Mouse (Mus musculus) erythroblast, adult 5-6 weeks (primary cell): ENCODE results near the gene Saxo1. TPM values are rescaled to one million over a fixed set of nuclear protein-coding genes. Genes with fewer than 3 reads are reported as not detected.

ENCODE experiments used
- ATAC-seq: replicated peaks from 2 replicates; pipeline ENCODE4 v1.8.0; 2016; ENCODE audit warnings: moderate number of reproducible peaks, mild to moderate bottlenecking, moderate TSS enrichment, inconsistent platforms; ENCODE audit not compliant: poor library complexity, low FRiP score, severe bottlenecking
- total RNA-seq, 2 experiments: library from RNA; stranded (forward) in 1 of 2; stranded (reverse) in 1 of 2; fragments of 150-400 nt in 1 of 2; fragments of 200-764, 138-1000 nt in 1 of 2; gene quantifications; 2 replicates each; pipeline versions ENCODE4 v1.2.3 to v1.2.4; 2015 to 2017; ENCODE audit warnings: low replicate concordance in 2 of 2

Saxo1 gene
- total RNA-seq (2015; ENCODE audit: low replicate concordance): not detected in 2 replicates
- total RNA-seq (2017; ENCODE audit: low replicate concordance): not detected in 2 replicates

DNA sequence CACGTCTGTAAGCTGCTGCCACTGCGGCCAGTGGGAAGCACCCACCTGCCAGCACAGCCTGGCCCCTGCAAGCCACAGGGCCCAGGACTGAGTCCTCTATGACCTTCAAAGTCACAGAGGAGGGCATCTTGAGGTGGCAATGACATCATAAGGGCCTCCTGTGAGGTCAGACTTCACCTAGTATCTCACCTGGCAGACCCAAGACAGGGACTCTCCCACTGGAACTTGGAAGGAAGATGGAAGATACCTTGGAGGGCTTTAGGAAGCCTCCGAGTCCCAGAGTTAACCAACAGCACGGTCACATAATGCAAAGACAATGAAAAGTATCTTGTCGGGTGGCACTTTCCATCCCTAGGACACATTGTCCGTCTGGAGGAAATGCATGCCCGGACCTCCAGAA is at the start of gene Saxo1:
Saxo1 (minus strand) TSS at position 101 of the 400 bp plus-strand sequence.
- no peak for ATAC-seq

DNA sequence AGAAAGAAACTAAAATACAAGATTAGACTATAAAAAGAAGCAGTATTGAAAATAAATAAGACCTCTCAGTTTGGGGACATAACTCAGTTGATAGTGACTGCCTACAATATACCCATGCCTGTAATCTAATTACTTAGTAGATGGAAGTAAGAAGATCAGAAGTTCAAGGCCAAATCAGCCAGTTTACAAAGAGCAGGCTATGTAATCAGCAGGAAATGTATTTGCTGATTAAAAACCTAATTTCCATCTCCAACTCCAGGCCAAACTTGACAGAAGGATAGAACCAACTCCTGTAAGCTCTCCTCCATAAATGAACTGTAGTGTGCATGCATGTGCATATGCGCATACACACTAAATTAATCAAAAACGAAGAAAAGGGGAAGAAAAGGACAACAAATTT is 33.2 kb upstream of the Saxo1 start:
- no peak for ATAC-seq

DNA sequence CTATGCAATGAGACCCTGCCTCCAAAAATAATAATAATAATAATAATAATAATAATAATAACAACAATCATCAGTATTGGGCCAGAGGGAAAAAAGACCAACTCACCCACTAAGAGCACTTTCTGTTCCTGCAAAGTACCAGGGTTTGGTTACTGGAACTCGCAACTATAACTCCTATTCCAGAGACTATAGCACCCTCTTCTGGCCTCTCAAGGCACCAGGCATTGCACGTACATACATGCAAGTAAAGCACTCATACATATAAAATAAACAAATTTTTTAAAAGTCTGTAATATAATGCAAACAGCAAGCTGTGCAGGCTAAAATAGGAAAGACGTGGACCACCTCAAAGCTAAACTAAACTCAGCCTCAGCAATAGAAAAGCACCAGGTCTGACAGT is 30.1 kb upstream of the Saxo1 start:
- no peak for ATAC-seq

DNA sequence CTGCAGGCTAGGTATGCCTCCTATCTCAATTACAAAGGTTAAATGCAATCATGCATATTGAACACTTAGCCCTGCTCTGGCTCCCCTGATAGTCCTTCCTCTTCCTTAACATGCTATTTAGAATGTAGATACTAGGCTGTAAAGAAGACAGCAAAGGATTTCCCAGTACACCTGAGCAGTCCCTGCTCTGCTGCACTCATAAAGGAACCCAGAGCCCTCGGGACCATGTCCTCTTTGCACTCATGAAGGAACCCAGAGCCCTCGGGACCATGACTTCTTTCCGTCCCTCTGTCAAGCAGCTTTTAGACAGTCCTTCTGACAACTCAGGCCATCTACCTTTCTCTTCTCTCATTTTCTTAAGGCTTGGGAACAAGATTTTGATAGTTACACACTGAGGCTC is 22.5 kb upstream of the Saxo1 start:
- ATAC-seq: no peak

DNA sequence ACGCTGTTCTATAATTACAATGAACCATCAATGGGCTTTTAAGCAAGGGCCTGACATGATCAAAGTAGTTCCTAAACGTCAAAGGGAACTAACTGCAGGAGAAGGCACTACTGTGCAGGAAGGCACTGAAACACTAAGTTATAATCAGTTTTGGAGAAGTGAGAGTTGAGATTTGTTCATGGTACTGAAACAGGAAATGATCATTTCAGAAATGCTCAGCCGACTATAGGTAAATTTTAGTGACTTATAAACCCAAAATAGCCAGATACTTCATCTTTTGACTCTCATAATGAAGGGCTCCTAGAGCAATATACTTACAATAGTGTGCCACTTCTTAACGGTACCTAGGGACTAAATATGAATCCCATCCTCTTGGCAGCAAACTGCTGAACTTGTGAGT is 21.9 kb upstream of the Saxo1 start:
- no peak for ATAC-seq

DNA sequence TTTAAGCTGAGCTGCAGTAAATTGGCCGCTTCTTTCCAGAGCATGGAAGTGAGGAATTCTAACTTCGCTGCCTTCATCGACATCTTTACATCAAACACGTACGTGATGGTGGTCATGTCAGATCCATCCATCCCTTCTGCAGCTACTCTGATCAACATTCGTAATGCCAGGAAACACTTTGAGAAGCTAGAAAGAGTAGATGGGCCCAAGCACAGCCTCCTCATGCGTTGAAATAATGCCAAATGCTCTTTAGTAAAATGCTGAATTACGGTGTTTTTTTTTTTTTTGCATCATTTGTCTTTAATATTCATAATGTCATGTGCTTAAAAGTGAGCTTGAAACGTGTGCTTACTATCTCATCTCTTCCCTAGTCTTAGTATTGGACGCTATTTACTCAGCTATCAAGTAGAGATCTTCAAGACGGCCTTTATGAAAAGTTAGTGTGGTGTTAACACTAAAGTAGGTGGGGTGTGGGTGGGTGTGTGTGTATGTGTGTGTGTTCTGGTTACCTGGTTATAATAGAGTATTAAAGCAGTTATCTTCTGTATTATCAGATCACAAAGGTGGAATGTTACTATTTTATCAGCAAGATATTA is 18.6 kb upstream of the Saxo1 start:
- ATAC-seq: no peak

DNA sequence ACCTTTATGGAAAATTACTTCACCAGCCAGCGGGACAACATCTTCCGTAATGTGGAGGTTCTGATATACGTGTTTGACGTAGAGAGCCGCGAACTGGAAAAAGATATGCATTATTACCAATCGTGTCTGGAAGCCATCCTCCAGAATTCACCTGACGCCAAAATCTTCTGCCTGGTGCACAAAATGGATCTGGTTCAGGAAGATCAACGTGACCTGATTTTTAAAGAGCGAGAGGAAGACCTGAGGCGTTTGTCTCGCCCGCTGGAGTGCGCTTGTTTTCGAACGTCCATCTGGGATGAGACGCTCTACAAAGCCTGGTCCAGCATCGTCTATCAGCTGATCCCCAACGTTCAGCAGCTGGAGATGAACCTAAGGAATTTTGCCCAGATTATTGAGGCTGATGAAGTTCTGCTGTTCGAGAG is 18.0 kb upstream of the Saxo1 start:
- ATAC-seq: no peak

DNA sequence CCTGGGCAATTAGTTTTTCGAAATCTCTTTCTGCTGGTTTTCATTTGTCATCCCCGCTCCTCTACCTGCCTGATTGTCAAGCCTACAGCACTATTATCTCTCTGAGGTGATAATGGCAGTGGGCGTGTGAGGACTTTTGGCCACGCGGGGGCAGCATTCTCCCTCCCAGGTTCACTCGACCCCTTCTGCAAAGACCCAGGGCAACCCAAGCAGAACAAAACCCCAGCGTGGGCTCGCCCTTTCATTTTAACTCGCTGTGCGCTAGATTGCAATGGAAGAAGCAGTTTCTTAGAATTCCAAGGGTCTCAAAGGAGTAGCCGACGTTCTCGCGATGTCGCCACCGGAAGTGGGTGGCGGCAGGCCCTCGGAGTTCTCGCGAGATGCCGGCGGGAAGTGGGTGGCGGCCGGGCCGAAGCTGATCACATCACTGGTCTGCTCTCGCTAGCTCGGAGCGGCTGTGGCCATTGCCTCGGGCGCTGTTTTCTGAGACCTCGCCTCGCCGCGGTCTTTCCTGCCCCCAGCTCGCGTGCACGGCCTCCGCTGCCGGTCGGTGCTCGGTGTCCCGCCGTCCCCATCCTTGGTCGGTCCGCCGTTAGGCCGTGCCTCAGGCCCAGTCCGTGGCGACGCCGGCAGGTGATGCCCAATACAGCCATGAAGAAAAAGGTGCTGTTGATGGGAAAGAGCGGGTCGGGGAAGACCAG is 17.3 kb upstream of the Saxo1 start, which contains the start of gene Rraga:
Rraga (plus strand) TSS at position 386 of the 701 bp plus-strand sequence.
- peak; percentile 98 for ATAC-seq

DNA sequence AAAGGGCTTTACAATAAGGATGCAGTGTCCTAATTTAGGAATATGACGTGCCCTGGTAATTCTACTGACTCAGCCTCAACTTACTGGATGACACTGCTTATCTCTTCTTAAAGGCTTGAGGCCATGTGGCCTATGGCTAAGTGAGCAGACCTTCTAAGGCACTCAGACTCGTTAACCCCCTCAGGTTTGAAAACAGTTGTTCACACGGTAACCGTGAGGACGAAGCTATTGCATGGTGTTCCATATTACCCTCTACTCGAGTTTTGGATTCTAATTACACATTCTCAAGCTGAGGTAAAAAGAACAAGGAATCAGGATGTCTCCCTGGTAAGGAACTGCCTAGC is 16.8 kb upstream of the Saxo1 start:
- peak; percentile 26 for ATAC-seq

DNA sequence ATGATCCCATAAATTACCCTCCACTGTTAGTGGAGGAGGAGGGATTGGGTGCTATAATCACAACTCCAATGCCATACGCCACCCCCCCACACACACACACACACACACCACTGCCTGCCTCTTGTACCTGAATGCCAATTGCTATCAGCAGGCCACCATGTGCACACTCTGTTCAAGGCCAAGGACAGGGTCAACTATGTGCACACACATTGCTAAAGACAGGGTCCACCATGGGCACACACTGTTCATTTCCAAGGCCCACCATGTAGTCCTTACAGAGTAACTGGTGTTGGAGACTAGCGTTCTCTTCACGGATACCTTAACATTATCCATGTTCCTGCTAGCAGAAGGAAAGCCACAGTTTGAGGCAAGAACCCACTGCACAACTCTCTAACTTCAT is 2.9 kb upstream of the Saxo1 start:
- ATAC-seq: no peak

DNA sequence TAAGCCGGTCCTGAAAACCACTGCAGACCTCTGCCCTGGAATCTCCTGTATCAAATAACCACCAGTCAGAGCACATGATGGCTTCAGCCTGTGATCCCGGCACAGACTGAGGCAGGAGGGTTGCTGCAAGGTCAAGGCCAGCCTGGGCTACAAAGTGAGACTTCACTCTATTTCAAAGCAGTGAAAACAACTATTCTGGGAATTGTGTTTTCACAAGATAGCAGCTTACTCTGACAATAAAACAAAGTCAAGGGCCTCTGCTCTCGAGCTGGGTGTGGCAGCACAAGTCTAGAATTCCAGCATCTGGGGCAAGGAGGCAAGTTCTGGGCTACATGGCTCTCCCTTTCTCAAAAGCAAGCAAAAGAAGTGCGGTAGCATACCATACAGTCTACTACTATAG is 878 bp upstream of the Saxo1 start:
- no peak for ATAC-seq

DNA sequence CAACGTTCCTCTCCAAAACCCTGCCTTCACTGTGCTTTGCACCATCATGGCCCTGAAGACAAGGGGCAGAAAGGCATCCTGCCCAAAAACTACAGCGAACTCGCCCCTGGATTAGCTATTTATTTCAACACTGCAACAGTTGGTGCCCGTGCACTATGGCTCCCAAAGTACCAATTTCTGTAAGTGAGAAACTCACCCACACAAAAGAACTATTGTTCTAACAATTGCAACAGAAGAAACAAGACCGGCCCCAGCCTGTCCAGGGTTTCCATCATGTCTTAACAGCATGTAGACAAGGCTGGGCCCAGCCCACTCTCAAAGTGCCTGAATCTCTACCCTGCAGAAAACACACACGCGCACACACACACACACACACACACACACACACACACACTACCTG is 757 bp downstream of the Saxo1 start:
- ATAC-seq: no peak

DNA sequence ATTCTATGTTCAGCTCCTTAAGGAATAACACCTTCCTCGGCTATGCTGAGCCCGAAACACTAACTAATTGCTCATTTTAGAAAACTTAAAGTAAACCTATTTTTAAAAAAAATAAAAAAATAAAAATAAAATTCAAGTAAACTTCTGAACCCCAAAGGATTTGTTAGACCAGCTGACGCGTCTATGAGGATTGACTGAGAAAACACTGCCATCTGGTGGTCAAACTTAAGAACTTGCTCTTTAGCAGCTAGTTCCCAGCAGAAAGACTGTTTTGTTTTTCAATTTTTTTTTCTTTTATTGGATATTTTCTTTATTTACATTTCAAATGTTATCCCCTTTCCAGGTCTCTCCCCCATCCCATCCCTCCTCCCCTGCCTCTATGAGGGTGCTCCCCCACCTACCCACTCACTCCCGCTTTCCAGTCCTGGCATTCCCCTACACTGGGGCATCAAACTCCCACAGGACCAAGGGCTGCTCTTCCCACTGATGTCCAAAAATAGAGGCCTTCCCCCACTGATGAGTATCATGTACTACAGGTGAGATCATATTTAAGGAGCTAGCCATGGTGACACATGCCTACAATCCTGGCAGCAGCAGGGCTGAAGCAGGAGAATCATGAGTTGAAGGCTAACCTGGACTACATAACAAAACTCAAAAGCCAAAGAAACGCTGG is 3.0 kb downstream of the Saxo1 start:
- peak; percentile 70; the same call in 1 of the 2 replicates for ATAC-seq

DNA sequence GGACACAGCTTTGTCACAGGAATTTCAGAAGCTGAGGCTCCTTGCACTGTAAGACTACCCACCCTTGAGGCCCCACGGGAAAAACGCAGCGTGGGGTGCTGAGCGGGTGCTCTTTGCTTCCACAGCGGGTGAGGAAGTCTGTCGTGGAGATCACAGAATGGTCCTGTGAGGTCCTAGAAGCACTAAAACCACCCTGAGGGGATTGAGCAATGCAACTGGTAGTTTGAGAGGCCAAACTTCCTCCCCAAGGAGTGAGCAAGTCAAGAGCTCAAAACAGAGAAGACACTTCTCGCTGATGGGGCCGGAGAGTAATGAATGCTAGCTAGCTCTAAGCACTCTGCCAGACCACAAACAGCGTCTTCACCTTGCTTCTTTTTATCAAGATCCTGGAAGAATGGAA is 9.8 kb downstream of the Saxo1 start:
- ATAC-seq: no peak

DNA sequence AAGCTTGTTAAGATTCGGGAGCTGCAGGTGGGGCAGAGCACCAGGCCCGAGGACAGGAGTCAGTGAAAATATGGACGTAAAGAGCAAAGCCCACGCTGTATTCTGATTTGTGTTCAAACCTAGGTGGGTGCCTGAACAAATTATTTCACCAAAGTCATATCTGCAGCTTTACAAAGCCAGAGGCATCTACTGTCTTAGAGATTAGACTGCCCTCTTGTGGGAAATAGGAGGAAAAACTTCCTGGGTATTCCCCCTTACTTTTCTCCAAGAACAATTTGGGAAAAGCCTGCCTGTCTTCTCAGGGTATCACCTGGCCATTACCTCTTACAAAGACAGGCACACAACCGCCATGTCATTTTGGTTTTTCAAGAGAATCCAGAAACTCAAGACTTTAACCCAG is 12.5 kb downstream of the Saxo1 start:
- ATAC-seq: no peak

DNA sequence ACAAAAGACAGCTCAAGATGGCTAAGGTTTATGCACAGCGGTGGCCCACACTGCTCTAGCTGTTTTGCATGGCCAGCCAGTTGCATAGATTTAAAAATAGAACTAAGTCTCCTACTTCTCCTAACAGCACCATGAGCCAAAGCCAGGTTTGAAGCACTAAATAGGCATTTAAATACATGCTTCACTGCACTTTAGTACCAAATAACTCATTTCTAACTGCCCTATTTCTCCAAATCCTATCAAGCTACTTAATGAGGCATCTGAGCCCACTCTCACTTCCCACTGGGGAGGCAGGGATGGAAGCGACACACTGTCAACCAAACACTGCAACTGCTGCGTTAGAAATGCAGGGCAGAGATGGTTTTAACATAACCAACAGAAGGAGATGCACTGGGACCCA is 14.1 kb downstream of the Saxo1 start:
- ATAC-seq: no peak

DNA sequence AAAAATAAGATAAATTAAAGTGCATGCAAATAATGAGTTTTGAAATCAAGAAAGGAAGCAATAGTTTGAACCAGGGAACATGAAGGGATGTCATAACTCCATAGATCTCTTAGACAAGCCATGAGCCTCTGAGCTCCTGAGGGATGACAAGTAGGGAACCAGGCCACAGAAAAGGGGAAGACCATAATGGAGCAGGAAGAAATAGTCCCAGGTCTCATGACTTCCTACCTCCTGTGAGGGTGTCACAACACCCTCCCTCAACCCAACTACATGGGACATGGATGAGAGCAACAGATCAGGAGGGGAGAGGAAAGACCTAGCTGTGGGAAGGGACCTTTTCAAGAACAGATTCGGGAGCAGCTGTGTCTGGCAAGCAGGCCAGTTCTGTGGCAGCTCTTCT is 16.6 kb downstream of the Saxo1 start:
- no peak for ATAC-seq

DNA sequence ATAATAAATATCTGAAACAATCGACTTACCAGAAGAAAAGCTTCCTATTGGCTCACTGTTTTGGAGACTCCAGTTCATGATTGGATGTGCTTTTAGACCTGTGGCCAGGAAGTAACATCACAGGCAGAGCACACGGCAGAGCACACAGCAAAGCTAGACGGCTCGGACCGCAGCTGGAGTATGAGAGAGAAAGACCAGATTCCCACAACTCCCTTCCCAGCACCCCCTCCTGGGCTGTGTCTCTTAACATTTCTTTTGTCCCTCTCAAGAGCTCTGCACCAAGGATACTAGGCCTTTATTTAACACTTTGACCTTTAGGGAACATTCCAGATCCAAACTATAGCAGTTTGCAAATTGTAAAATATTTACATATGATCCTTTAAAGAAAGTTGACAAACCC is 19.2 kb downstream of the Saxo1 start:
- no peak for ATAC-seq

DNA sequence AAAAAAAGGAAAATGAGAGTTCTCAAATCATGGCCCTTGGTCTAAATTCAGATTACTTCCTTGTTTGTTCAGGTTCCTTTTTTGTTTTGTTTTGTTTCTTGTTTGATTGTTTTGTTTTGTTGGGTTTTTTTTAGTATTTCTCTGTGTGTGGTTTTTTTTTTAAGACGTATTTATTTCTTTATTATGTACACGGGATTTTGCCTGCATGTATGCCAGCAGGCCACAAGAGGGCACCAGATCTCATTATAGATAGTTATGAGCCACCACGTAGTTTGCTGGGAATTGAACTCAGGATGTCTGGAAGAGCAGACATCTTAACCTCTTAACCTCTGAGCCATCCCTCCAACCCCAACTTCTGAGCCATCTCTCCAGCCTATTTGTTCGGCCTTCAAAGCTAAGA is 20.2 kb downstream of the Saxo1 start:
- ATAC-seq: no peak

DNA sequence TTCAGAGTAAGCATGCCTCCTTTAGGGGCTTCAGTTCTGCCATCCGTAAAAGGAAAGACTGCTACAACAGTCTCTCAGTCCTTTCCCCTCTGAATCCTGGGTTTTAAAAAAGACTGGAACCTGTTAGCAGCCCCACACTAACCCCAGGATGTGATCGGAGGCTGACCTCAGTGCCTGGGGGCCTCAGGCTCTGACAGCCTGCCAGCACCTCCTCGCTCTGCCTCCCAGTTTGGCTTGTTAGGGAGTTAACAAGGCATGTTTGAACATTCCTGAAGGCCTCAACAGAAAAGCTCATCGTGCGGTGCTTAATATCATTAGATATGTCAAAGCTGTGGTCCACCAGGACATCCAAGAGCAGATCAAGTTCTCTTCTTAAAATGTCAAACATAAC is 24.0 kb downstream of the Saxo1 start:
- ATAC-seq: no peak

DNA sequence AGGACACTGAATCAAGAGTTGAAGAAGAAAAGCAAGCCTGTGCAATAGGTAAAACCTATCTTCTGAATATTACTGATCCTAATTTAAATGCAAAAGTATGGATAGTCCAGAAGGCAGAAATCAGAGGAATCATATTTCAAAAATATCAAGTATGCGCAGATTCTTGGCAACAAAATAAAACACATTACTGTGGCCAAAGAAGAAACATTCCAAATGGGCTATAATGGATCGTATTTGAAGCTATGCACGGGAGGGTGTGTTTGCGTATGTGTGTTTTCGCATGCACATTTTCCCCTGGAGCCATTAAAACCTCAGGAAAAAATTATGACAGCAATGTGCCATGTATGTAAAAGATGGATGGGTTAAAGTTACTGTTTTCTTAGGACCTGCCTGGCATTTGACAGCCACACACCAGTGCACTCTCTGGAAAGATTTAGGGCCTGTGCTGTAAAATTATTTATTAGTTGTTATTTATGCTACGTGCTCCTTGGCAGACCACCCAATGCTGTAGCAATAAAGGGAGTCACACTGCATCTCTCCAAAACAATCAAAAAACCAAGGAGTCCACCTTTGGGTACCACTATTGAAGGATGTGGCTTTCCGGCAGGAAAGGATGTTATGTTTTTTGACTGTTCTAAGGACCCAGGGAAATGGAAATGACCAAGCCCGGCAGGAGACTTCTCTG is 24.6 kb downstream of the Saxo1 start:
- ATAC-seq: no peak
